Mouse (Mus musculus) heart, adult 2 months (tissue): ENCODE data around the gene Ankfn1.

Experiments
- CTCF ChIP-seq: fragments of 200-600 bp; IDR thresholded peaks from 2 replicates; pipeline ENCODE4 v1.8.1; 2022; ENCODE audit warnings: antibody characterized with exemption, mild to moderate bottlenecking, moderate library complexity
- EP300 ChIP-seq: fragments of 200-500 bp; IDR thresholded peaks from 2 replicates; pipeline ENCODE4 v1.6.1; 2011; ENCODE audit warnings: low read depth, low read length, control low read depth; ENCODE audit not compliant: insufficient read depth
- POLR2A ChIP-seq: fragments of 200-500 bp; IDR thresholded peaks from 2 replicates; pipeline ENCODE4 v1.6.1; 2011; ENCODE audit warnings: mild to moderate bottlenecking, low read depth, low read length, control low read depth; ENCODE audit not compliant: insufficient read depth

- TF ChIP-seq CTCF (no peak), EP300 (no peak), POLR2A (no peak)
These were observed 2.5 kb downstream of the Ankfn1 start for GRCm38 (mm10) chr11:89774913-89775312.
